Mouse (Mus musculus) kidney, adult 8-10 months (tissue): ENCODE data around the gene Pip4k2c.
"Not testable (repeated sequence)": the region's sequence is repeated elsewhere in the genome, so short reads cannot be mapped to it uniquely, and the experiment has no call there.

Source experiments
- DNase-seq, 2 experiments: peaks; one replicate each; pipeline ENCODE4 v3.0.0; 2022

Pip4k2c gene

GRCm38 (mm10) chr10:127208921-127209320 is 2.5 kb downstream of the Pip4k2c start:
- no peak for DNase-seq

- no peak for DNase-seq
Measured at GRCm38 (mm10) chr10:127205373-127205772, 6.0 kb downstream of the Pip4k2c start.

GRCm38 (mm10) chr10:127204589-127204988 is 6.8 kb downstream of the Pip4k2c start:
- no peak for DNase-seq

- no peak for DNase-seq
Measured at GRCm38 (mm10) chr10:127203106-127203505, 8.3 kb downstream of the Pip4k2c start.

- no peak for DNase-seq
Measured at GRCm38 (mm10) chr10:127200279-127200678, 11.1 kb downstream of the Pip4k2c start.

- no peak for DNase-seq
Measured at GRCm38 (mm10) chr10:127199474-127199873, 11.9 kb downstream of the Pip4k2c start.

GRCm38 (mm10) chr10:127199068-127199467 is 12.3 kb downstream of the Pip4k2c start:
- DNase-seq = no peak

- DNase-seq = no peak
Measured at GRCm38 (mm10) chr10:127198492-127198891, 12.9 kb downstream of the Pip4k2c start.

GRCm38 (mm10) chr10:127197505-127198110 is 13.8 kb downstream of the Pip4k2c start:
- no peak for DNase-seq

- DNase-seq = no peak
Measured at GRCm38 (mm10) chr10:127197104-127197503, 14.3 kb downstream of the Pip4k2c start.

- peak; percentile 70 to 78 for DNase-seq
Measured at GRCm38 (mm10) chr10:127196392-127196791, 15.0 kb downstream of the Pip4k2c start.

- peak in 1 of 2 experiments; percentile 45 for DNase-seq
Measured at GRCm38 (mm10) chr10:127195328-127196129, 15.9 kb downstream of the Pip4k2c start, which contains the start of gene Dtx3. Dtx3 (minus strand) TSS chr10:127195728.

GRCm38 (mm10) chr10:127194428-127195327 is 16.7 kb downstream of the Pip4k2c start:
- DNase-seq = peak; percentile 77 to 84

GRCm38 (mm10) chr10:127193011-127193410 is 18.4 kb downstream of the Pip4k2c start:
- no peak for DNase-seq

GRCm38 (mm10) chr10:127192057-127192328 is 19.4 kb downstream of the Pip4k2c start:
- not testable (repeated sequence) for DNase-seq

GRCm38 (mm10) chr10:127191191-127192056 is 20.0 kb downstream of the Pip4k2c start:
- no peak for DNase-seq

- DNase-seq = no peak
Measured at GRCm38 (mm10) chr10:127190398-127191190, 20.8 kb downstream of the Pip4k2c start.

- DNase-seq = no peak
Measured at GRCm38 (mm10) chr10:127189651-127190381, 21.6 kb downstream of the Pip4k2c start, which contains the start of gene Arhgef25. Arhgef25 (minus strand) TSS chr10:127190083.

GRCm38 (mm10) chr10:127189116-127189650 is 22.2 kb downstream of the Pip4k2c start:
- no peak for DNase-seq

GRCm38 (mm10) chr10:127188465-127189115 is 22.8 kb downstream of the Pip4k2c start:
- no peak for DNase-seq
